Mouse (Mus musculus) olfactory bulb, adult 2 months (tissue): Measurements from ENCODE around the gene Sypl2.

Source experiments
- CTCF ChIP-seq: fragments of 200-500 bp; IDR thresholded peaks from 2 replicates; pipeline ENCODE4 v1.5.1; 2012; ENCODE audit warnings: low read depth, mild to moderate bottlenecking, low read length, moderate library complexity; ENCODE audit not compliant: insufficient read depth
- POLR2A ChIP-seq: fragments of 200-500 bp; IDR thresholded peaks from 2 replicates; pipeline ENCODE4 v1.6.1; 2012; ENCODE audit warnings: mild to moderate bottlenecking, low read depth, low read length, moderate library complexity; ENCODE audit not compliant: insufficient read depth

DNA sequence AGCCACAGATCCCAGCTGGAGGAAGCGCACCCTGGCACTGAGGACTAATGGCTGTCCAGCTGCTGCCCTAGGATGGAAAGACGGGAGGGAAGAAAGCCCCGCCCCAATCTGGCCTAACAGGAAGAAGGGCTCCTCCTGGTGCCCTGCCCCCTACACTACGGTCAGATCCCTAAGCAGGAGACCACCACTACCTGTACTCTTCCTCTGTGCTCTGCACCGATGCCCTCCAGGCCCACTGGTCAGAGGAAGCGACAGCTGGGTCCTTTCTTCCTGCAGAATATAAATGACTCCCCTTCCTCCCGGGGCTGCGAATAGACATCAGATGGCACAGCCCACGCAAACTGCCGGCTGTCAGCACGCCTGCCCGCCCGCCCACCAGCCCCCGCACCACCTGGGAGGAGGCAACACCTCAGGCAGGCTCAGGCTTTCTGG, 29.4 kb downstream of the Sypl2 start:
- no peak for TF ChIP-seq POLR2A
- no peak for TF ChIP-seq CTCF
